Mouse (Mus musculus) neural tube, embryonic 15.5 days (tissue): ENCODE results near the gene Qtrt1. TPM values are rescaled to one million over a fixed set of nuclear protein-coding genes. Genes with fewer than 3 reads are reported as not detected.

ENCODE experiments used
- ATAC-seq: fragments of 200-750 bp; cut with Nextera tagmentation; 2 replicates; pipeline ENCODE4 v1.8.0; 2017; ENCODE audit warnings: mild to moderate bottlenecking, moderate TSS enrichment, moderate library complexity; ENCODE audit not compliant: low FRiP score
- H3K27ac ChIP-seq: fragments of 300-500 bp; sonication (generic); replicated peaks from 2 replicates; pipeline ENCODE4 v1.5.1; 2015; ENCODE audit warnings: mild to moderate bottlenecking, inconsistent platforms
- H3K27me3 ChIP-seq: fragments of 300-500 bp; sonication (generic); replicated peaks from 2 replicates; pipeline ENCODE4 v1.6.1; 2015; ENCODE audit warnings: inconsistent platforms
- H3K36me3 ChIP-seq: fragments of 300-500 bp; sonication (generic); 2 replicates; pipeline ENCODE4 v1.6.1; 2015; ENCODE audit warnings: inconsistent platforms
- H3K4me1 ChIP-seq: fragments of 300-500 bp; sonication (generic); 2 replicates; pipeline ENCODE4 v1.6.1; 2015; ENCODE audit warnings: inconsistent platforms
- H3K4me2 ChIP-seq: fragments of 300-500 bp; sonication (generic); 2 replicates; pipeline ENCODE4 v1.6.1; 2015; ENCODE audit warnings: inconsistent platforms, mild to moderate bottlenecking, moderate library complexity
- H3K4me3 ChIP-seq: fragments of 300-500 bp; sonication (generic); replicated peaks from 2 replicates; pipeline ENCODE4 v1.5.1; 2015; ENCODE audit warnings: mild to moderate bottlenecking, inconsistent platforms
- H3K9ac ChIP-seq: fragments of 300-500 bp; sonication (generic); replicated peaks from 2 replicates; pipeline ENCODE4 v1.6.1; 2015; ENCODE audit warnings: mild to moderate bottlenecking, inconsistent platforms
- H3K9me3 ChIP-seq: fragments of 300-500 bp; sonication (generic); replicated peaks from 2 replicates; pipeline ENCODE4 v1.6.1; 2016; ENCODE audit warnings: inconsistent platforms
- WGBS: fragments of 180-500 bp; shearing (Covaris S2); methylation state at CpG from one replicate; pipeline ENCODE4 v1.1.7; 2015; ENCODE audit warnings: mixed read lengths; 5-methylcytosine and 5-hydroxymethylcytosine counted together
- polyA plus RNA-seq: library from polyadenylated mRNA; unstranded; fragments of >200 nt; fragmentation: Nextera tagmentation; extraction: Ambion mirVana; gene quantifications from 2 replicates; pipeline ENCODE4 v1.2.1, GENCODE M21; 2015

Gene Qtrt1
- polyA plus RNA-seq, 1 experiment from 2014 or later: 55.6 TPM

DNA sequence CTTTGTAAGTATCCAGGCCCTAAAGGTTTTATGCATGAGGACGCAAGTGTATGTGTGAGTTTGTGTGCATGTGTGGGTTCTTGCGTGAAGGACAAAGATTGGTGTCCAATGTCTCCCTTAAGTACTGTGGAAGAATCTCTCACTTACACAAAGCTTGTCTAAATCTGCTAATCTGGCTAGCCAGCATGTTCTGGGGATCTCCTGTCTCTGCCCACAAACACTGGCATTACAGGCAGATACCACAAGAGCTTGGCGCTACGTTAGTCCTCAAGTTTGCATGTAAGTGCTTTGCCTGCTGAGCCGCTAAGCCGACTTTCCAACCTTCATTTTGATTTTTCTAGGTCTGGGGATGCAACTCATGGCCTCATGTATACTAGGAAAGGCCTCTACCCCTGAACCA, 25.9 kb downstream of the Qtrt1 start:
- WGBS: 94% methylated on average over 6 of the region's 6 CpGs
- peaks cover 20% of the 10 kb centered on the region for H3K4me1 ChIP-seq
- no peaks in the 10 kb centered on the region for H3K36me3 ChIP-seq
- H3K27me3 ChIP-seq: no peaks in the 10 kb centered on the region
- H3K9ac ChIP-seq: no peak overlapping the region
- H3K9me3 ChIP-seq: no peaks in the 10 kb centered on the region
- no peak overlapping the region for H3K4me2 ChIP-seq
- no peak overlapping the region for H3K27ac ChIP-seq
- no peak overlapping the region for H3K4me3 ChIP-seq
- ATAC-seq: no peak

DNA sequence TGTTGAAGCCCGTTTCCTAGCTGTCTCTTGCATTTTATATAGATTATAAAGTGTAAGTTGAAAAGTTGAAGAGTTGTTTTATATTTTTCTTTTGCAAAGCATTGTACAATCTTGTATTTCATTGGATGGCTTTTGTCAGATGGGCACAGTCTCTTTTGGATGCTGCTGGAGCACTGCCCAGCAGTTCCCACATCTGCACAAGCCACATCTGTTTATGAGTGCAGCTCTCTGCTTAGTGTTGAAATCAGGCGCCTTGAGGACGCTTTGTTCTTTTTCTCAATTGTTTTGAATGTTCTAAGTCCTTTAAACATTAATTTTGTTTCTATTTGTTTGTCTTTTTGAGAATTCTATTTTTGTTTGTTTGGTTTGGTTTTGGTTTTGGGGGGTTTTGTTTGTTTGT, 26.6 kb downstream of the Qtrt1 start:
- Histone ChIP-seq H3K4me2 (no peak overlapping the region), H3K4me1 (peaks cover 20% of the 10 kb centered on the region), H3K9ac (no peak overlapping the region), H3K9me3 (no peaks in the 10 kb centered on the region), H3K27ac (no peak overlapping the region), H3K27me3 (no peaks in the 10 kb centered on the region), H3K4me3 (no peak overlapping the region), H3K36me3 (no peaks in the 10 kb centered on the region)
- no peak for ATAC-seq
- 59% methylated on average over 3 of the region's 3 CpGs for WGBS

DNA sequence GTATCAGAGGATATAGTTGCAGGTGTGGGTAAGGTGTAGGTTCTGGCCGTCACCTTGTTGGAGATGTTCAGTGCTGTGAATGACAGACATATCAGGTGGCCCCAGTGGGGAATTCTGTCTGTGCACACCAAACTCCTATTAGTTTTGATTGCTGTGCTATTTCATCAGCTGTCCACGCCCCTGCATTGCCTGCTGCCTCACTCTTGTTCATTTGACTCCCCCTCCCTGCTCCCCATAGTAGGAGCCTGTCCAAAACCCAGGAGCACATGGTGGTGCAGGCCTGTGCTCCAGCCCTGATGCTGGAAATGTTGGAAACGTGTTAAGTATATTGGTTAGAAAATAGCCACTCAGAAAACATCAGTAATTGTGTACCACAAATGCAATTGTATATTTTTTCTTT, 27.8 kb downstream of the Qtrt1 start:
- no peak overlapping the region for H3K27ac ChIP-seq
- no peak overlapping the region for H3K4me3 ChIP-seq
- 81% methylated on average over 3 of the region's 3 CpGs for WGBS
- no peak overlapping the region for H3K9ac ChIP-seq
- H3K4me2 ChIP-seq: no peak overlapping the region
- ATAC-seq: no peak
- H3K36me3 ChIP-seq: no peaks in the 10 kb centered on the region
- no peaks in the 10 kb centered on the region for H3K27me3 ChIP-seq
- H3K4me1 ChIP-seq: peaks cover 12% of the 10 kb centered on the region
- H3K9me3 ChIP-seq: no peaks in the 10 kb centered on the region

DNA sequence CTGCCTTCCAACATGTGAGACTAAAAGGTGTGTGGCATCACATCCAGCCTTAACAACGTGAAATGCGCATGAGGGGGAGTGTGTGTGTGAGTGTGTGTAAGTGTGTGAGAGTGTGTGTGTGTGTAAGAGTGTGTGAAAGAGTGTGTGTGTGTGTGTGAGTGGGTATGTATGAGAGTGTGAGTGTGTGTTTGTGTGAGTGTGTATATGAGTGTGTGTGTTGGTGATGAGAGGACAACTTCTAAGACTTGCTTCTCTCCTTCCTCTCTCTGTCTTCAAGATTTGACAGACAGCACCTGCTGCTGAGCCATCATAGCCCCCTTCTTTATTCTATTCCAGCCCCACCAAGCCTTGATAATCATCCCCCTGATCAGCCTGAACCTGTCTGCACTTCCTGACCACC, 28.3 kb downstream of the Qtrt1 start:
- H3K4me2 ChIP-seq: no peak overlapping the region
- H3K27me3 ChIP-seq: no peaks in the 10 kb centered on the region
- no peak overlapping the region for H3K9ac ChIP-seq
- H3K4me1 ChIP-seq: peaks cover 12% of the 10 kb centered on the region
- no peak overlapping the region for H3K4me3 ChIP-seq
- H3K9me3 ChIP-seq: no peaks in the 10 kb centered on the region
- WGBS: 95% methylated on average over 2 of the region's 2 CpGs
- H3K36me3 ChIP-seq: 0 out of 2 replicates have a peak, but pooled peaks cover 3% of the 10 kb centered on the region
- H3K27ac ChIP-seq: no peak overlapping the region
- ATAC-seq: no peak

DNA sequence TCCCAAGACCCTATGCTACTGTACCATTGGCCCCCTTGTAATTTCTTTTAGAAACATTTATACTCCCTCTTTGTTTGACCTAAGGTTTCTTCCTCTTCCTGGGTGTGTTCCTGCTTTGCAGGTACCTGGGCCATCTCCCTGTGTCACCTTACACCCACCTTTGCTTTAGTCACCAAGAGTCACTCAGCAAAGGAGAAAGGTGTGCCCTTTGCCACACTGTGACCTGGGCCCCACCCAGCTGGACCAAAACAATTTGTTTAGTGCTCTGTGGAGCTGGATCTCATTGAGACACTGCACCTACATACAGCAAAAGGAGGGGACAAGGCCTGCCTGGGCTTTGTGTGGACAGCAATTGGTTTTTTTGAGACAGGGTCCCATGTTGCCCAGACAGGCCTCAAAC, 28.8 kb downstream of the Qtrt1 start:
- Histone ChIP-seq H3K9me3 (no peaks in the 10 kb centered on the region), H3K4me2 (no peak overlapping the region), H3K4me1 (peaks cover 12% of the 10 kb centered on the region), H3K36me3 (0 out of 2 replicates have a peak, but pooled peaks cover 3% of the 10 kb centered on the region), H3K9ac (no peak overlapping the region), H3K4me3 (no peak overlapping the region), H3K27ac (no peak overlapping the region), H3K27me3 (no peaks in the 10 kb centered on the region)
- no peak for ATAC-seq

DNA sequence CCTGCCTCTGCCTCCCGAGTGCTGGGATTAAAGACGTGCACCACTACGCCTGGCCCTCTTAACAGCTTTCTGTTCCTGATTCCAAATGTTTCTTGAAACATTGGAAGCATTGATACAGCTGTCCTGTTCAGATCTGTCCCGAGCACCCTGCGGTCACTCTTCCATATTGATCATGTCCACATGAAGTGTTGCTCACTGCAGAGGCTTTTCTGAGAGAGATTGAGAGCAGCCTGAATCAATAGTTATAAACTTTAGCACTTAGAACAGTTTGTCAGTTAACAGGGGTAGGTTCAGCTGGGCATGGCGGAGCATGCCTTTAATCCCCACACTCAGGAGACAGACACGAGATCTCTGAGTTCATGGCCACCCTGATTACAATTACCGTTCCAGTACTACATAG, 32.2 kb downstream of the Qtrt1 start:
- no peak overlapping the region for H3K9ac ChIP-seq
- no peak overlapping the region for H3K27ac ChIP-seq
- H3K36me3 ChIP-seq: 0 out of 2 replicates have a peak, but pooled peaks cover 3% of the 10 kb centered on the region
- no peaks in the 10 kb centered on the region for H3K27me3 ChIP-seq
- H3K4me3 ChIP-seq: no peak overlapping the region
- 94% methylated on average over 8 of the region's 8 CpGs for WGBS
- H3K9me3 ChIP-seq: no peaks in the 10 kb centered on the region
- ATAC-seq: no peak
- H3K4me1 ChIP-seq: no peaks in the 10 kb centered on the region
- H3K4me2 ChIP-seq: no peak overlapping the region

DNA sequence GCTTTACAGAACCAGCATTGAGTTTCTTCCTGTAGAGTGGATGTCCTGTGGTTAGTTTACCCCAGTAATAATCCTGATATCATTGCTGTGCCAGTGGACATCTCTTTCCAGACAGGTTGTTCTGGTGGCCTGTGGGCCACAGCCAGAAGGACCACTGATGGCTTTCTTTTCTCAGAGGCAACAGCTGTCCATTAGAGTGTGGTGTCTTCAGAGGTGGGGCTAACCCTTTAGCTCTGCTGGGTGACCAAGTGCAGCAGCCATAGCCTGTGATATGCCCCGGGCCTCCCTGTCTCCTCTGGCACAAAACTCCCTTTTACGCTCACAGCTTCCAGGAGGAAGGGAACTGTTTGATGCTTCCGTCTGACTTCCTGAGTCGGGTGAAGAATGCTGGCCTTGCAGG, 32.9 kb downstream of the Qtrt1 start:
- H3K27me3 ChIP-seq: no peaks in the 10 kb centered on the region

DNA sequence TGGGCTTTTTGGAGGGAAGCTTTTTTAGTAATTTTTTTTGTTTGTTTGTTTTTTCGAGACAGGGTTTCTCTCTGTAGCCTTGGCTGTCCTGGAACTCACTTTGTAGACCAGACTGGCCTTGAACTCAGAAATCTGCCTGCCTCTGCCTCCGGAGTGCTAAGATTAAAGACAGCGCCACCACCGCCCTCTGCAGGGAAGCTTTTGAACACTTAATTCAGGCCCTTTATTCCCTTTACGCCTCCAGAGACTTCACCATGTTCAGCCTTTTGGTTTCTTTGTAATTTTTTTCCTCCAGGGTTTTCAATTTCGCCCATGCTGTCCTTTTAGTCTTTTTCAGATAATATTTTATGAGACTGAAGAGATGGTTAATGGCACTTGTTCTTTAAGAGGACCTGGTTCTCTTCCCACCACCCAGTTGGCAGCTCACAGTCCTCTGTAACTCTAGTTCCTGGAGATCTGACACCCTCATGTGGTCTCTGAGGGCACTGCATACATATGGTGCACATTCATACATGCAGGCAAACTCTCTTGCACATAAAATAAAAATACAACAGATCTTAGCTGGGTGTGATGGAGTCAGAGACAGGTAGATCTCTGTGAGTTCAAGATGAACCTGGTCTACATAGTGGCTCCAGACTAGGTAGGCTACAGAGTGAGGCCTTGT, 33.6 kb downstream of the Qtrt1 start:
- Histone ChIP-seq H3K27me3 (no peaks in the 10 kb centered on the region), H3K36me3 (0 out of 2 replicates have a peak, but pooled peaks cover 3% of the 10 kb centered on the region), H3K27ac (no peak overlapping the region), H3K4me1 (no peaks in the 10 kb centered on the region; the same call in 1 of the 2 replicates), H3K9ac (no peak overlapping the region), H3K9me3 (no peaks in the 10 kb centered on the region), H3K4me3 (no peak overlapping the region), H3K4me2 (no peak overlapping the region)
- WGBS: 96% methylated on average over 6 of the region's 6 CpGs
- ATAC-seq: no peak

More for the DNA sequence above, 32.9 kb downstream of the Qtrt1 start:
- H3K27ac ChIP-seq: no peak overlapping the region
- H3K4me1 ChIP-seq: no peaks in the 10 kb centered on the region; the same call in 1 of the 2 replicates
- no peak overlapping the region for H3K4me2 ChIP-seq
- H3K9ac ChIP-seq: no peak overlapping the region
- no peak for ATAC-seq
- WGBS: 93% methylated on average over 4 of the region's 4 CpGs
- 0 out of 2 replicates have a peak, but pooled peaks cover 3% of the 10 kb centered on the region for H3K36me3 ChIP-seq
- no peak overlapping the region for H3K4me3 ChIP-seq
- no peaks in the 10 kb centered on the region for H3K9me3 ChIP-seq

DNA sequence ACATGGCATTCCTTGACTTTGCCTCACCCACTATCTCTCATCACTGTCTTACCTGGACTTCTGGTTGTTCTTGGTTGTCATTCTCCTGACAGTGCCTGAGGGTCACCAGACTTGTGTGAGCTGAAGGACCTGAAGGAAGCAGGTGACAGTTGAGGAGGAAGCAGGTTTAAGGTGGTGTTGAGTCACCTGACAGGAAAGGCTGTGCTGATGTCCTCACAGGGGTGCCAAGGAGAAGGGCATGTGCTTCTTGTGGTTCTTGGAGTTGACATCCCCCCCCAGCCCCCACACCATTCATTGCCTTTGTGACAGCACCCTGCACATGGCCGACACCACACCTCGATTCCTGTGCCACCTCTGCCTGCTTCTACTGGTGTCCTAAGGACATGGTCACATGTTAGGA, 36.1 kb downstream of the Qtrt1 start:
- no peak overlapping the region for H3K4me3 ChIP-seq
- H3K9ac ChIP-seq: no peak overlapping the region
- H3K4me1 ChIP-seq: peaks cover 10% of the 10 kb centered on the region; the same call in 1 of the 2 replicates
- 0 out of 2 replicates have a peak, but pooled peaks cover 3% of the 10 kb centered on the region for H3K36me3 ChIP-seq
- ATAC-seq: no peak
- H3K9me3 ChIP-seq: no peaks in the 10 kb centered on the region
- H3K27ac ChIP-seq: no peak overlapping the region
- 93% methylated on average over 2 of the region's 2 CpGs for WGBS
- no peak overlapping the region for H3K4me2 ChIP-seq
- H3K27me3 ChIP-seq: no peaks in the 10 kb centered on the region

DNA sequence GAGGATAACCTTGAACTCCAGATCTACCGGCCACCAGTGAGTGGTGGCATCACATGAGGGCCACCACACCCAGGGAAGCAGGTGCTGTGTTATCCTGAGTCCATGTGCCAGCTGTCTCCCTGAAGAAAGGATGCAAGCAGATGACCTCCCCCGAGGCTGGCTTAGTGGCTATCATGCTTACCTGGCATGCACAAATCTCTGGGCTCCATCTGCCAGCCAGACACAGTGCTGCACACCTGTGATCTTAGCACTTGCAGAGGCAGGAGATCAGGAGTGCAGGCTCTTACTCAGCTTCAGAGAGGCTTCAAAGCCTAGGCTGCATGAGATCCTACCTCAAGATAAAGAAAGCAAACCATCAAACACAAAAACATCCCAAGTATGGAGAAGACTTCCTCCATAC, 38.1 kb downstream of the Qtrt1 start:
- Histone ChIP-seq H3K4me1 (peaks cover 10% of the 10 kb centered on the region; the same call in 1 of the 2 replicates), H3K4me2 (no peak overlapping the region), H3K9ac (no peak overlapping the region), H3K4me3 (no peak overlapping the region), H3K9me3 (no peaks in the 10 kb centered on the region), H3K27ac (no peak overlapping the region), H3K36me3 (0 out of 2 replicates have a peak, but pooled peaks cover 1% of the 10 kb centered on the region), H3K27me3 (no peaks in the 10 kb centered on the region)
- ATAC-seq: no peak
- 92% methylated on average over 2 of the region's 2 CpGs for WGBS

DNA sequence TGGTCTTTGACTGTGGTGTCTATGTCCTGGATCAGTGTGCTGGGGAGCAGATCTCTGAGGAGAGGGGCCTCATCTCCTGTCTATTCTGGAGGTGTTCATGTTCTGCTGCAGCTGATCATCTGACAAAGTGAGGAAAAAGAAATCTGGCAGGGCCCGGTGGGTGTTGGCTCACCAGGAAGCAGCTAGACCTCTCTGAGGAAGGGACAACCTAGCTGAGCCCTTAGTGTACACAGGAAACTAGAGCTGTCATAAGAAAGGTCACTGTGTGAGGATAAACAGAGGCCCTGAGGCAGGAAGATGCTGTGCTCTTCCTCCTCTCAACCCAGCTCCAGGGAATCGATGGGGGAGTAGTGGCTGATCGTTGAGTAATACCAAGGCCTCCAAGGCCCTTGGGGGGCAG, 38.6 kb downstream of the Qtrt1 start:
- no peaks in the 10 kb centered on the region for H3K9me3 ChIP-seq
- H3K4me2 ChIP-seq: no peak overlapping the region
- 82% methylated on average over 3 of the region's 3 CpGs for WGBS
- no peak overlapping the region for H3K9ac ChIP-seq
- no peak for ATAC-seq
- H3K36me3 ChIP-seq: no peaks in the 10 kb centered on the region
- peaks cover 10% of the 10 kb centered on the region; the same call in 1 of the 2 replicates for H3K4me1 ChIP-seq
- H3K27me3 ChIP-seq: no peaks in the 10 kb centered on the region
- no peak overlapping the region for H3K4me3 ChIP-seq
- no peak overlapping the region for H3K27ac ChIP-seq

DNA sequence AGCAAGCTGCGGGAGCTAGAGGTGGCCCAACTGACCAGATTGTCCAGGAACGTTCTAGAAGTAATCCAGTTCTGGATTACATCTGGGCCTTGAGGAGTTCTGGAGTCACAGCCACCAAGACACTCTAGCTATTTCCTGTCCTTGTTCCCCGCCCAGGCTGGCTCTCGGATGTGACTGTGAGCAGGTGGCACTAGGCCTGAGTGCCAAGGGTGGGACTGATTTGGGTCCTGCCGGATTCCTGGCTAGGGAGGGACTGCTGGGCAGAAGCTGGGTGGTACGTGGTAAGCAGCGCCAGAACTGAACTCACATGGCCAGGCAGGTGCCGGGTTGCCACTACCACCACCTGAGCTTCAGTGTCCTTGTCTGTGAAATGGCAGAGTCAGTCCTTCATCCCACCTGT, 39.8 kb downstream of the Qtrt1 start:
- H3K36me3 ChIP-seq: no peaks in the 10 kb centered on the region

More for the DNA sequence above, 39.8 kb downstream of the Qtrt1 start:
- no peak overlapping the region for H3K4me2 ChIP-seq
- no peaks in the 10 kb centered on the region for H3K9me3 ChIP-seq
- 96% methylated on average over 8 of the region's 8 CpGs for WGBS
- H3K27ac ChIP-seq: no peak overlapping the region
- H3K27me3 ChIP-seq: no peaks in the 10 kb centered on the region
- H3K4me1 ChIP-seq: peaks cover 10% of the 10 kb centered on the region; the same call in 1 of the 2 replicates
- no peak overlapping the region for H3K4me3 ChIP-seq
- ATAC-seq: no peak
- no peak overlapping the region for H3K9ac ChIP-seq
